Mouse (Mus musculus): ENCODE measurements around the gene Tmem198b. TPM values are rescaled to one million over a fixed set of nuclear protein-coding genes. Genes with fewer than 3 reads are reported as not detected.

The Tmem198b gene
- 7.3 and 8.2 TPM in 2 replicates for polyA plus RNA-seq (2014; fragmentation: Nextera tagmentation; extraction: Ambion mirVana)

- DNase-seq (ENCODE audit: low spot score): peak; percentile 91
- under 1% methylated on average over 28 of the region's 28 CpGs for WGBS
- peak; percentile 69 for ATAC-seq
- Histone ChIP-seq H3K4me2 (ENCODE audit: low read length) (peak within 1 kb of the TSS; percentile 82), H3K36me3 (ENCODE audit: control insufficient read depth, insufficient read depth, low read length) (peaks cover 25% of the 10 kb centered on the region), H3K9me3 (replicated peaks; ENCODE audit: control insufficient read depth, low read length) (no peaks in the 10 kb centered on the region), H3K4me1 (ENCODE audit: control insufficient read depth, insufficient read depth, low read length) (peaks cover 43% of the 10 kb centered on the region), H3K4me3 (ENCODE audit: low read depth, low read length) (peak within 1 kb of the TSS; percentile 81), H3K9ac (ENCODE audit: low read length) (peak within 1 kb of the TSS; percentile 80), H3K27me3 (replicated peaks; ENCODE audit: control insufficient read depth, insufficient read depth, low read length) (no peaks in the 10 kb centered on the region), H3K27ac (ENCODE audit: low read depth, low read length) (peak within 1 kb of the TSS; percentile 97)
These were observed at the start of gene Tmem198b for GRCm38 (mm10) chr10:128804271-128805091. Gene Tmem198b (minus strand): TSS chr10:128804370.

DNA sequence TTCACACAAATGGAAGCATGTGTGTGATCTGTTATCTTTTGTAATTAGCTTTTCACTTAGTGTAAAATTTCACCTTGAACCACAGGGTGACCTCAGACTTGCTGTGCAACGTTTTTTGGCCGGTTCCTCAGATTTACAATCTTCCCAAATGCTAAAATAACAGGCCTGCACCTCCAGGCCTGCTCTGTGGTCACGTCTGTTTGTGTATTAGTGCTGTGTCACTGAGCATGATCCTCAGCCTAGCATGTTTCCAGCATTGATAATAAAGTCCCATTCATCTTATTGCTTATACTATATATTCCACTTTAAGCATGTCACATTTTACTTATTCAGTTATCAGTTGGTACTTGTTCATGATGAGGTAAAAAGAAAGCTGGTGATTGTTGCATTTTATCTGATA lies 46.2 kb upstream of the Tmem198b start:
- no peak for DNase-seq (ENCODE audit: low spot score)
- peaks cover 51% of the 10 kb centered on the region for H3K36me3 ChIP-seq (ENCODE audit: control insufficient read depth, insufficient read depth, low read length)

GRCm38 (mm10) chr10:128848426-128848825 lies 44.3 kb upstream of the Tmem198b start:
- DNase-seq (ENCODE audit: low spot score) (no peak), ATAC-seq (no peak)
- H3K4me3 ChIP-seq (ENCODE audit: low read depth, low read length): no peak overlapping the region
- no peaks in the 10 kb centered on the region for H3K4me1 ChIP-seq (ENCODE audit: control insufficient read depth, insufficient read depth, low read length)
- H3K27ac ChIP-seq (ENCODE audit: low read depth, low read length): no peak overlapping the region
- no peak overlapping the region for H3K4me2 ChIP-seq (ENCODE audit: low read length)
- H3K36me3 ChIP-seq (ENCODE audit: control insufficient read depth, insufficient read depth, low read length): peaks cover 54% of the 10 kb centered on the region
- no peaks in the 10 kb centered on the region for H3K9me3 ChIP-seq (replicated peaks; ENCODE audit: control insufficient read depth, low read length)
- H3K27me3 ChIP-seq (replicated peaks; ENCODE audit: control insufficient read depth, insufficient read depth, low read length): no peaks in the 10 kb centered on the region
- no peak overlapping the region for H3K9ac ChIP-seq (ENCODE audit: low read length)
- 74% methylated on average over 2 of the region's 2 CpGs for WGBS

More for the DNA sequence above, 46.2 kb upstream of the Tmem198b start:
- Histone ChIP-seq H3K27me3 (replicated peaks; ENCODE audit: control insufficient read depth, insufficient read depth, low read length) (no peaks in the 10 kb centered on the region), H3K9ac (ENCODE audit: low read length) (no peak overlapping the region), H3K27ac (ENCODE audit: low read depth, low read length) (no peak overlapping the region), H3K9me3 (replicated peaks; ENCODE audit: control insufficient read depth, low read length) (no peaks in the 10 kb centered on the region), H3K4me3 (ENCODE audit: low read depth, low read length) (no peak overlapping the region), H3K4me1 (ENCODE audit: control insufficient read depth, insufficient read depth, low read length) (no peaks in the 10 kb centered on the region), H3K4me2 (ENCODE audit: low read length) (no peak overlapping the region)
- ATAC-seq: no peak
- WGBS: 74% methylated on average over 3 of the region's 3 CpGs

DNA sequence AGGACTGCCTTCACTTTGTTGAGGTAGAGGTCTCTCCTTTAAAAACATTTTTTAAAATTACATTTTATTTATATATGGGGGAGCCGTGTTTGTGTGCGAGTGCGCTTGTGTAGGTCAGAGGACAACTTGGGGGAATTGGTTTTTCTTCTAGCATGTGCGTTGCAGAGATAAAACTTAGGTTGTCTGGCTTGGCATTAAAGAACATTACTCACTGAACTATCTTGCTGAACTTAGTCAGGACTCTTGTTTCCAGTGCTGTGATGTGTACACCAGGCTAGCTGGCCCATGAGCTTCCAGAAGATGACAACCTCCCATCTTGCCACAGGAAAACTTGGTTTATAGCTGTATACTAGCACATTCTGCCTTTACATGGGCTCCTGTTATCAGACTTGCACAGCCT lies 42.5 kb upstream of the Tmem198b start:
- Histone ChIP-seq H3K36me3 (ENCODE audit: control insufficient read depth, insufficient read depth, low read length) (peaks cover 61% of the 10 kb centered on the region), H3K4me3 (ENCODE audit: low read depth, low read length) (no peak overlapping the region), H3K4me1 (ENCODE audit: control insufficient read depth, insufficient read depth, low read length) (no peaks in the 10 kb centered on the region), H3K4me2 (ENCODE audit: low read length) (no peak overlapping the region), H3K27me3 (replicated peaks; ENCODE audit: control insufficient read depth, insufficient read depth, low read length) (no peaks in the 10 kb centered on the region), H3K9me3 (replicated peaks; ENCODE audit: control insufficient read depth, low read length) (no peaks in the 10 kb centered on the region), H3K27ac (ENCODE audit: low read depth, low read length) (no peak overlapping the region), H3K9ac (ENCODE audit: low read length) (no peak overlapping the region)
- ATAC-seq (no peak), DNase-seq (ENCODE audit: low spot score) (no peak)
- 96% methylated on average over 4 of the region's 4 CpGs for WGBS

GRCm38 (mm10) chr10:128845516-128845915 lies 41.3 kb upstream of the Tmem198b start:
- no peaks in the 10 kb centered on the region for H3K27me3 ChIP-seq (replicated peaks; ENCODE audit: control insufficient read depth, insufficient read depth, low read length)
- peaks cover 67% of the 10 kb centered on the region for H3K36me3 ChIP-seq (ENCODE audit: control insufficient read depth, insufficient read depth, low read length)

DNA sequence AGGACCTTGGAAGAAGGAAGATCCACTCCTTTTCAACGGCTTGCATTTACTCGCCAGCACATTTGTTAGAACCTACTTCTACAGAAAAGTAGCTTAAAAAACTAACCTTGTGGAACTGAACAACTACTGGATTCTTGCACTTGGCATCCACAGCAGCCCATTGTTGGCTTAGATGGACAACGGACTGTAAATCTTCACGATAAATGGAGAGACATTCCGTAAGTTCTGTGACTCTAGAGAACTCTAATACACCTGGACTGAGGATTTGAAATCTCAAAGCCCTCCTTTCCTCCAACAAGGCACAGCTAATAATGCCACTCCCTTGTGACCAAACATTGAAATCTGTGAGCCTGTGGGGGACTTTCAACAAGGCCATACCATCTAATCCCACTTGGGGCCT lies 39.1 kb upstream of the Tmem198b start:
- Histone ChIP-seq H3K27me3 (replicated peaks; ENCODE audit: control insufficient read depth, insufficient read depth, low read length) (no peaks in the 10 kb centered on the region), H3K4me2 (ENCODE audit: low read length) (no peak overlapping the region), H3K4me3 (ENCODE audit: low read depth, low read length) (no peak overlapping the region), H3K4me1 (ENCODE audit: control insufficient read depth, insufficient read depth, low read length) (no peaks in the 10 kb centered on the region), H3K9me3 (replicated peaks; ENCODE audit: control insufficient read depth, low read length) (no peaks in the 10 kb centered on the region), H3K36me3 (ENCODE audit: control insufficient read depth, insufficient read depth, low read length) (peaks cover 68% of the 10 kb centered on the region), H3K9ac (ENCODE audit: low read length) (no peak overlapping the region), H3K27ac (ENCODE audit: low read depth, low read length) (no peak overlapping the region)
- DNase-seq (ENCODE audit: low spot score): no peak
- WGBS: 95% methylated on average over 5 of the region's 5 CpGs
- no peak for ATAC-seq

More at GRCm38 (mm10) chr10:128845516-128845915, 41.3 kb upstream of the Tmem198b start:
- DNase-seq (ENCODE audit: low spot score) (peak; percentile 79), ATAC-seq (no peak)
- Histone ChIP-seq H3K9ac (ENCODE audit: low read length) (no peak overlapping the region), H3K27ac (ENCODE audit: low read depth, low read length) (no peak overlapping the region), H3K4me1 (ENCODE audit: control insufficient read depth, insufficient read depth, low read length) (no peaks in the 10 kb centered on the region), H3K4me3 (ENCODE audit: low read depth, low read length) (no peak overlapping the region), H3K4me2 (ENCODE audit: low read length) (no peak overlapping the region), H3K9me3 (replicated peaks; ENCODE audit: control insufficient read depth, low read length) (no peaks in the 10 kb centered on the region)
- 35% methylated on average over 2 of the region's 2 CpGs for WGBS

DNA sequence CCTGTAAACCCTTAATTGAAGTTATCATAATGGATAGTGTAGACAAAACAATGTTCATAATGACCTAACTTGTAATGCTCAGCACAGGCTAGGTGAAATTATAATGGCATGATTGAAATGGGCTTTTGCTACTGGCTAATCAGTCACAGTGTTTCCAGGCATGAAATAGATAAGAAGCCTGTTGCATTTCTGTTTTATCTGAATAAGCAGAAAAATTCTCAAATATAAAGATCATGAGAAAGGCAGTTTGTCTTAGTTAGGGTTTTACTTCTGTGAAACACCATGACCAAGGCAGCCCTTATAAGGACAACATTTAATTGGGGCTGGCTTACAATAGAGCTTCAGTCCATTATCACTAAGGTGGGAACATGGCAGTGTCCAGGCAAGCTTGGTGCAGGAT lies 36.4 kb upstream of the Tmem198b start:
- Histone ChIP-seq H3K9ac (ENCODE audit: low read length) (no peak overlapping the region), H3K27ac (ENCODE audit: low read depth, low read length) (no peak overlapping the region), H3K36me3 (ENCODE audit: control insufficient read depth, insufficient read depth, low read length) (peaks cover 74% of the 10 kb centered on the region), H3K4me1 (ENCODE audit: control insufficient read depth, insufficient read depth, low read length) (no peaks in the 10 kb centered on the region), H3K4me2 (ENCODE audit: low read length) (no peak overlapping the region), H3K9me3 (replicated peaks; ENCODE audit: control insufficient read depth, low read length) (no peaks in the 10 kb centered on the region), H3K27me3 (replicated peaks; ENCODE audit: control insufficient read depth, insufficient read depth, low read length) (no peaks in the 10 kb centered on the region), H3K4me3 (ENCODE audit: low read depth, low read length) (no peak overlapping the region)
- DNase-seq (ENCODE audit: low spot score): no peak
- no peak for ATAC-seq

GRCm38 (mm10) chr10:128839434-128839833 lies 35.3 kb upstream of the Tmem198b start:
- no peaks in the 10 kb centered on the region for H3K27me3 ChIP-seq (replicated peaks; ENCODE audit: control insufficient read depth, insufficient read depth, low read length)
- no peaks in the 10 kb centered on the region for H3K9me3 ChIP-seq (replicated peaks; ENCODE audit: control insufficient read depth, low read length)
- H3K4me2 ChIP-seq (ENCODE audit: low read length): no peak overlapping the region
- H3K36me3 ChIP-seq (ENCODE audit: control insufficient read depth, insufficient read depth, low read length): peaks cover 78% of the 10 kb centered on the region
- DNase-seq (ENCODE audit: low spot score): no peak
- H3K4me3 ChIP-seq (ENCODE audit: low read depth, low read length): no peak overlapping the region
- no peak for ATAC-seq
- no peaks in the 10 kb centered on the region for H3K4me1 ChIP-seq (ENCODE audit: control insufficient read depth, insufficient read depth, low read length)
- no peak overlapping the region for H3K27ac ChIP-seq (ENCODE audit: low read depth, low read length)
- H3K9ac ChIP-seq (ENCODE audit: low read length): no peak overlapping the region

- DNase-seq (ENCODE audit: low spot score) (no peak), ATAC-seq (no peak)
- no peak overlapping the region for H3K4me2 ChIP-seq (ENCODE audit: low read length)
- no peaks in the 10 kb centered on the region for H3K9me3 ChIP-seq (replicated peaks; ENCODE audit: control insufficient read depth, low read length)
- H3K4me3 ChIP-seq (ENCODE audit: low read depth, low read length): no peak overlapping the region
- H3K4me1 ChIP-seq (ENCODE audit: control insufficient read depth, insufficient read depth, low read length): no peaks in the 10 kb centered on the region
- no peak overlapping the region for H3K9ac ChIP-seq (ENCODE audit: low read length)
- no peaks in the 10 kb centered on the region for H3K27me3 ChIP-seq (replicated peaks; ENCODE audit: control insufficient read depth, insufficient read depth, low read length)
- peaks cover 80% of the 10 kb centered on the region for H3K36me3 ChIP-seq (ENCODE audit: control insufficient read depth, insufficient read depth, low read length)
- H3K27ac ChIP-seq (ENCODE audit: low read depth, low read length): no peak overlapping the region
These were observed 33.2 kb upstream of the Tmem198b start for GRCm38 (mm10) chr10:128837400-128837799.

All from forebrain, embryonic 14.5 days (tissue).